Comparison of ENCODE assay signal across 26 mouse cellular contexts in the genomic region with DNA sequence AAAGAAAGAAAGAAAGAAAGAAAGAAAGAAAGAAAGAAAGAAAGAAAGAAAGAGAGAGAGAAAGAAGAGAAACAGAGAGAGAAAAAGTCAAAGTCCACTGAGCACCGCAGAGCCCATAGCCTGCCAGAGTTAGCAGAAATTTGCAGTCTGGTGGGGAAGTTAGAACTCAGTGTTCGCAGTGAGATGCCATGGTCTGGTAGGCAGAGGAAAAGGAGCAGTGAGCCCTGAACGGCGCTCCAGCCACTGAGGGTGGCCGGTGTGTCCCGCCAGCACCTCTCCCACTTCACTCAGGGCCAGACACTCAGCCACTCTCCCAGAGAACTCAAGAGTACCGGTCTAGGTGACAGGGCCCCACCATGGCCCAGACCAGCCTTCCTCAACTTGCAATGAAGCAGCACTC. TPM values are rescaled to one million over a fixed set of nuclear protein-coding genes. Genes with fewer than 3 reads are reported as not detected.
"Had no signal": no experiment of that assay in that cellular context is flagged by ENCODE, and none has a peak within 500 bp of the region (broad histone marks: within the 10 kb centered on the region; RNA-seq: fewer than 3 reads in every experiment).

No protein-coding gene starts in this region.

- H3K4me2 ChIP-seq: forebrain, embryonic 15.5 days; heart, embryonic 11.5 days; heart, embryonic 13.5 days; heart, embryonic 15.5 days; hindbrain, embryonic 13.5 days; hindbrain, embryonic 15.5 days; limb, embryonic 13.5 days; limb, embryonic 15.5 days; liver, embryonic 12.5 days had no signal

- H3K9me3 ChIP-seq: forebrain, embryonic 15.5 days; heart, embryonic 13.5 days; heart, embryonic 15.5 days; hindbrain, embryonic 13.5 days; hindbrain, embryonic 15.5 days; limb, embryonic 13.5 days; limb, embryonic 15.5 days; liver, embryonic 12.5 days had no signal

- ATAC-seq: forebrain, embryonic 15.5 days; forebrain, postnatal 0 days; hindbrain, postnatal 0 days; intestine, embryonic 16.5 days; liver, embryonic 12.5 days had no signal

- DNase-seq: forebrain, postnatal 0 days; gastrocnemius, postnatal 14 days; gastrocnemius, postnatal 36 days; heart, adult 11 months; heart, adult 2 months; heart, postnatal 14 days; heart, postnatal 36 days; layer of hippocampus, adult 9-11 months; layer of hippocampus, postnatal 36 days; left cerebral cortex, postnatal 4 days had no signal

- H3K27me3 ChIP-seq: forebrain, embryonic 15.5 days; heart, embryonic 13.5 days; heart, embryonic 15.5 days; hindbrain, embryonic 13.5 days; hindbrain, embryonic 15.5 days; limb, embryonic 13.5 days; limb, embryonic 15.5 days; liver, embryonic 12.5 days had no signal

- H3K4me1 ChIP-seq: limb, embryonic 13.5 days; limb, embryonic 15.5 days; liver, embryonic 12.5 days had no signal

- H3K9ac ChIP-seq: forebrain, embryonic 15.5 days; forebrain, postnatal 0 days; heart, embryonic 13.5 days; heart, embryonic 15.5 days; hindbrain, embryonic 13.5 days; hindbrain, embryonic 15.5 days; limb, embryonic 13.5 days; limb, embryonic 15.5 days; liver, embryonic 12.5 days; liver, embryonic 14.5 days had no signal

- H3K27ac ChIP-seq: forebrain, embryonic 15.5 days; heart, adult 2 months; heart, embryonic 13.5 days; heart, embryonic 15.5 days; hindbrain, embryonic 13.5 days; hindbrain, embryonic 15.5 days; hindbrain, postnatal 0 days; limb, embryonic 13.5 days; limb, embryonic 15.5 days; liver, embryonic 12.5 days; liver, embryonic 14.5 days had no signal

- H3K4me3 ChIP-seq: forebrain, embryonic 15.5 days; heart, adult 2 months; heart, embryonic 13.5 days; heart, embryonic 15.5 days; hindbrain, embryonic 13.5 days; hindbrain, embryonic 15.5 days; limb, embryonic 13.5 days; limb, embryonic 15.5 days; liver, embryonic 12.5 days had no signal

RNA-seq across cellular contexts. Expression of a gene that starts 10.8 kb away (rescaled TPM):
- polyA plus RNA-seq: forebrain, embryonic 15.5 days; heart, embryonic 11.5 days; heart, embryonic 15.5 days; hindbrain, embryonic 11.5 days; hindbrain, embryonic 13.5 days; intestine, embryonic 14.5 days; intestine, embryonic 16.5 days; liver, embryonic 12.5 days had no signal

RNA-seq across cellular contexts. Expression of a gene that starts 52.9 kb away (rescaled TPM):
- polyA plus RNA-seq: gonadal fat pad, adult 2 months; heart, adult 2 months; heart, embryonic 13.5 days; heart, embryonic 15.5 days; heart, postnatal 0 days had no signal
